Mouse (Mus musculus): Measurements from ENCODE around the gene Golgb1.
"Not testable (repeated sequence)": the region's sequence is repeated elsewhere in the genome, so short reads cannot be mapped to it uniquely, and the experiment has no call there.

Golgb1 gene

GRCm38 (mm10) chr16:36874583-36875275 is at the start of gene Golgb1, which contains the start of gene Eaf2:
Gene Golgb1 (plus strand): TSS chr16:36875140.
Gene Eaf2 (minus strand): TSS chr16:36875003.
- peak; percentile 100 for DNase-seq

DNA sequence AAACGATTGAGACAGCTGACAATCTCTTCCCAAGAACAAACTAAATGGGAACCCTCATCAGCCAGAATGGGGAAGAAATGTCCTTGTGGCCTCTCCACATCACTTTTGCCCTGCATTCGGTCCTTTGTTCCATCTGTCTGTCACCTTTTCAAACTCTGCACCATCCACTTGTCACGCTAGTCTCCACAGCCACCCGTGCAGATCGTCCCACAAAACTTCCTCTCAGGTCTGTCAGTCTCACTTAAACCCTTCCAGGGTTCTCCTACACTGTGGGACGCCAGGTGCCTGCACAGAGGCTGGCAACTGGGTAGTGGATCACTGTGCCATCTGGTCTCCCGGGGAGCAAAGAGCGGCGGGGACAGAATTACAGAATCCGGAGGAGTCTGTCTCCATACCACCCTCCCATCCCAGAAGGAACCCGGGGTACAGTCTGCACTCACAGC is 47.3 kb upstream of the Golgb1 start:
- DNase-seq: no peak

DNA sequence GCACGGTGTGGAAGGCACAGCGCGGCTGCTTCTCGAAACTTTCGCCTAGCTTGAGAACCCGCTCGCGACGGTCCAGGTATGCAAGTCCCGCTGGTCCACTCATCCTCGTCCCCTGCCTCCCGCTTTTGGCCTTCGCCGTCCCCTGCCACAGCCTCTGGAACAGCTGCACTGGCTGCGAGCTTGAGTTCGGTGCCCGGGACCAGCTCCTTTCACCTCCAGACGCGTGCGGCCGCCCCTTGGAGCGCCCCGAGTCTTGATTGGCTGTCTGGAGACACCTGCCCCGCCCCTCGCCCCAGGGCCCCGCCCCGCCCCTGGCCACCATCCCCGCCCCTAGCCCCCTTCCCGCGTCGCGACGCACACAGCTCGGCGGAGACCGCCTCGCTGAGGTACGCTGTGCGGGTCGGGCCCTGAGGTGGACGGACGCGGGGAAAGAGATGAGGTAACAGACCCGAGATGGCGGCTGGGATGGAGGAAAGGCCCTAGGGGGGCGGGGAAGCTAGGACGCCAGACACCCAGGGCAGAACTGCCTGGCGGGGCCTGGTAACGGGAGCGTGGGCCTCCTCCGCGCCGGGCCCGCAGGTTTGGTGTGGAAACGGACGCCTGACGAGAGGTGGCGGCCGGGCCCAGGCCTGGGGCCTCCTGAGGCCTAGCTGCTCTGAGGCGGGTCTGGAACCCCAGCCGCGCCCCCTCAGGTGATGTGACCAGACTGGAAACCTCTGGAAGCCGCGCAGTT is 46.7 kb upstream of the Golgb1 start, which contains the start of gene Iqcb1:
Gene Iqcb1 (plus strand): TSS at position 332 of the 733 bp plus-strand sequence.
- peak; percentile 82 for DNase-seq

DNA sequence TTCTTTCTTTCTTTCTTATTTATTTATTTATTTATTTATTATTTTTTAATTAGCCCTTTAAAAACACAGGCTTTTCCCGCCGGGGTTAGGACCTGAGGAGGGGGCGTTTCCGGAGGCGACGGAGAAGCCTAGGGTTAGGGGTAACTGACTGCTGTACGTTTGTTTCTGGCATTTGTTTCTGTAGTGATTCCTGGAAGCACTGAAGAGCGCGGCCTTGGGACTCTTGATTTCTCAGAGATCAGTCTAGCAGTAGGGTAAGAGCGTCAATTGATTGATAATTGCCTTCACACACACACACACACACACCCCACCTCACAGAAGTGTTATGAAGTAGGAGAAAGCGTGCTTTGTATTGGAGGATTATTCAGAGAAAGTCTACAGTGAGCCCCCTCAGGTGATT is 46.1 kb upstream of the Golgb1 start:
- DNase-seq: peak; percentile 49

- DNase-seq: not testable (repeated sequence)
Observed at GRCm38 (mm10) chr16:36846894-36847293, 28.0 kb upstream of the Golgb1 start.

GRCm38 (mm10) chr16:36851202-36851601 is 23.7 kb upstream of the Golgb1 start:
- DNase-seq: no peak

DNA sequence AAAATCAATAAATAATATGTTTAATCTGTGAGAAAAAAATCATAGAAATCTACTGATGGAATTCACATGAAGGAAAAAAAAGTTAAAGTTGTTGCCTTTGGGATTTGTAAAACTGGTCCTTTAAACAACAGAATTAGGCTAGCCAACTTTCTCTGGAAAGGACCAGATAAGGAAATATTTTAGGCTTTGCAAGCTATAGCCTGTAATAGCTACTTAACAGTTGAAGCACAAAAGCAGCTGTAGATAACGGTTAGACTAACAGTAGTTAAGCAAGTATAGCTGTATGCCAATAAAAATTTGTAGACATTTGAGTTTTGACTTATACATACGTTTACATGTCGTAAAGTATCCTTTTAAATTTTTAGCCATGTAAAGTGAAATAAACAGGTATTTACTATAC is 11.4 kb upstream of the Golgb1 start:
- DNase-seq: no peak

DNA sequence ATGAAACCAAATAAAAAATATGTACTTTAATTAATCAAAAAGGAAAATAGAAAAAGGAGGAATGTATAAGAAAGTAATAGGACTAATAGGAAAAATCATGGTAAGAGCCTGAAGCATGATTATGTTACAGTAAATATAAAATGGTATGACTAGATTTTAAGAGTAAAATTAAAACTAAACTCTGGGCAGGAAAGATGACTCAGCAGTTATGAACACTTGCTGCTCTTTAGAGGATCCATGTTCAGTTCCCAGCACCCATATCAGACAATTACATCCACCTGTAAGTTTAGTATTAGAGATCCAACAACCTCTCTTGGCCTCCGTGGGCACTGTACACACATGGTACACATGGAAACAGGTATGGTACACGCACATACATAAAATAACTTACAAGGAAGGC is 5.5 kb upstream of the Golgb1 start:
- DNase-seq: no peak

DNA sequence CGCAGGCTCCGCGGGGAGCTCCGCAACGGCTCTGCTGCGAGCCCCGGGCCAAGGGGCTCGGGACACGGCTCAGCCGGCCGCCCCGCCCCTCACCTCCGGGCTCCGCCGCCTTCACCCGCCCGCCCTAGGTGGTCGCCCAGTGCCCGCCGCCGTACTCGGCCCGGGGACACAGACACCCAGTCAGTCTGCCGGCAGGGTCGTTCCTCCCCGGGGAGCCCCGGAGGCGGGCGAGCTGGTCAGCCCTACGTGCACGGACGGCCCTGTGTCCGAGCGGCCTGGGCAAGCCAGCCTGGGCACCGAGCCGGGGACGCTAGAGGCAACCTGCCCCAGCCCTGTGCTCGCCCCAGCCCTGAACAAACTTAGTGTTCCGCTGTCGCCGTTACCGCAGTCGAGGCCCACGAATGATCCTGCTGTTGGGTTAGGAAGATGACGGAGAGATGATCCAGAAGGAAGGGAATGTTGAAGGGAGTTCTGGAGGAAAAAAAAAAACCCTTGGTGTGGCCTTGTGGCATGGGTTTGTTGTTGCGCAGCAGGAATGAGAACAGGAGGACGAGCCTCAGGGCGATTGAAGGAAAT is 424 bp downstream of the Golgb1 start:
- DNase-seq: peak; percentile 72

DNA sequence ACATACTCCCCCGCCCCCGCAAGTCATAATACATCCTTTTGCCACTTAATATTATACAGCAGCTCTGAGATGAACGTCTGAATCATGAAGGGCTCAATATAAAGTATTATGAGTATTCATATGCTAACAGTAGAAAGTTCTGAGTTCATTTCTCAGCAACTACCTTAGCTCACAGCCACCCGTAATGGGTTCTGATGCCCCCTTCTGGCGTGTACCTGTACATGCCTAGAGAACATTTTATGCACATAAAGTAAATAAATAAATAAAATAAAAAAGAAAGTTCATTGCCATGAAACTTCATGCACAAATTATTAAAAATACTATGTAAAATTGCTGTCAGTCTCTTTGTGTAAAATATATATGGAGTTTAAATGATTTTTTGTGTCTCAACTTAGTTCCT is 2.4 kb downstream of the Golgb1 start:
- peak; percentile 21 for DNase-seq

- DNase-seq: peak; percentile 85
Observed at GRCm38 (mm10) chr16:36882737-36883343, 7.9 kb downstream of the Golgb1 start.

- peak; percentile 35 for DNase-seq
Observed at GRCm38 (mm10) chr16:36884881-36885280, 9.9 kb downstream of the Golgb1 start.

GRCm38 (mm10) chr16:36885912-36886311 is 11.0 kb downstream of the Golgb1 start:
- no peak for DNase-seq

GRCm38 (mm10) chr16:36887546-36887945 is 12.6 kb downstream of the Golgb1 start:
- no peak for DNase-seq

DNA sequence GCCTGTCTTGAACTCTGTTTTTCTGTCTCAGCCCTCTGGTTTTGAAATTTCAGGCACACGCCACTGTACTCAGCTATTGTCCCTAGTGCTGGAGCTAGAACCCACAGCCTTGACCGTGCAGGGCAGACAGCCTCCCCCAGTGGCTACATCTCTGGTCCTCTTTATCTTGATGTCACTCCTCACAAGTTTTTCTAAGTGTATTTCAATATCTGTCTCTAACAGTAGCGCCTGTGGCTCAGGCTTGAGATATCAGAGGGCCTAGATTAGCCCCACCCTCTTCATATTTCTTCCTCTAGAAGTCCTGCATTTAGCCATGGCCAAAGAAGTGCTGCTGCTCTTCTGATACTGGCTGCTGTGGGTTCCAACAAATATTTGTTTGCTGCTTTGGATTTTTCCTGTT is 15.6 kb downstream of the Golgb1 start:
- no peak for DNase-seq

GRCm38 (mm10) chr16:36891415-36891814 is 16.5 kb downstream of the Golgb1 start:
- DNase-seq: no peak

- no peak for DNase-seq
Observed at GRCm38 (mm10) chr16:36893317-36893716, 18.4 kb downstream of the Golgb1 start.

DNA sequence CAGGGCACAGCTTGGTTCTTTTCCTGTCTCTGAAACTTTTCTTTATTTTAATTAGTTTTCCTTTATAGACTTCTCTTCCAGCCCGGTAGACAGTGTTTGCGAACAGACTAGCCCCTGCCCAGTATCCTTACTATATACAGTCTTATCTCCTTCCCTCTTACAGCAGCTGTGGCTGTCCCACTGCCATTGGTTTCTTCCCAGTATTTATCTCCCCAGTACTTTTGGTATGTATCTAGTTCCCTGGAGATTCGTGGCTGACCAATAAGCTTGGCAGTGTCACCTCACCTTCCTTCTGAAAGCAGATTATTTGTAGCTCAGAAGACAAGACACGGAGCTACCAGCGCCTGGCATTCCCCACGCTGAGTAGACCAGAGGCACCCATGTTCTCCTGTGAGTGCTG is 21.8 kb downstream of the Golgb1 start:
- no peak for DNase-seq

GRCm38 (mm10) chr16:36903156-36903555 is 28.2 kb downstream of the Golgb1 start:
- DNase-seq: no peak

GRCm38 (mm10) chr16:36911909-36912308 is 37.0 kb downstream of the Golgb1 start:
- DNase-seq: no peak

DNA sequence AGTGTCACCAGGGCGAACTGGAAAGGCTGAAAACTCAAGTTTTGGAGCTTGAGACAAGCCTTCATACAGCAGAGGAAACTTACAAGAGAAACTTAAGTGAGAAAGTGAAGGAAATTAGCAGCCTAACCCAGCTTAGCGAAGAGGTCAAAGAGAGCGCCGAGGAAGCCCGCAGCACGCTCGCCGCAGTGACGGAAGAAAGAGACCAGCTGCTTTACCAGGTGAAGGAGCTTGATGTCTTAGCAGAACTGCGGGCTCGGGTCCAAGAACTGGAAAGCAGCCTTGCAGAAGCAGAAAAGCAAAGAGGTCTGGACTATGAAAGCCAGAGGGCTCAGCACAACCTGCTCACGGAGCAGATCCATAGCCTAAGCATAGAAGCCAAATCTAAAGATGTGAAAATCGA is 37.4 kb downstream of the Golgb1 start:
- no peak for DNase-seq

- no peak for DNase-seq
Observed at GRCm38 (mm10) chr16:36914195-36914594, 39.3 kb downstream of the Golgb1 start.

GRCm38 (mm10) chr16:36918505-36918904 is 43.6 kb downstream of the Golgb1 start:
- DNase-seq: no peak
